Mouse (Mus musculus): ENCODE data around the gene Mpst.

Mpst gene

DNA sequence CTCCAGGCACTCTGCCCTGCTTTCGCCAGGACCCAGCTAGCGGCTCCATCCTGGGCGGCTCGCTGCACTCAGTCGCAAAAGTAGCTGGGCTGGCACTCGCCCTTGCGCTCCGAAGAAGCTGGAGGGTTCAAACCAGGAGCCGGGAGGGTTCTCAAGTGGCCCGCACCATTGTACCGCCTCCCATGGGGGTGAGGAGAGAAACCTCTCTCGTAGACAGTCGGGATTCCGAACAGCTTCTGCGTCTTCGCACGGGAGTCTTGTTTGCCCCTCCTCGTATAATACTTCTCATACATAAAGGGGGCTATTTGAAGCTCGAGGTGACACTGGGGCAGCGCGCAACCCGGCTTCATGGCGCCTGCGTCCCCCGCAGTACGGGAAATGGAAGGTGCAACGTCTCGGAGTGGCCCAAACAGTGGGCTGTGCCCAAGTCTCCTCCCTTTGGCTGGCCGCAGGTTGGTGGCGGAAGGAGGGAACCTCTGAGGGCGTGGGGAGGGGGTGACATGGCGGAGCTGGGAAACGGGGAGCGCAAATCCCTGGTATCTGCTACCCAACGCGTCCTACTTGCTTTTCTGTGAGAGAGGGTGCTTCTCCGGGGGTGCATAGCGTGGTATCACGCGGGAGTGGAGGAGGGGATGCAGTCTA lies at the start of gene Mpst:
Mpst (plus strand) TSS at position 124 of the 642 bp plus-strand sequence.
- DNase-seq (ENCODE audit: low spot score in 2 of 2) = peak; percentile 64 to 91

GRCm38 (mm10) chr15:78365916-78366315 lies 40.3 kb upstream of the Mpst start:
- DNase-seq (ENCODE audit: low spot score in 2 of 2) = no peak

DNA sequence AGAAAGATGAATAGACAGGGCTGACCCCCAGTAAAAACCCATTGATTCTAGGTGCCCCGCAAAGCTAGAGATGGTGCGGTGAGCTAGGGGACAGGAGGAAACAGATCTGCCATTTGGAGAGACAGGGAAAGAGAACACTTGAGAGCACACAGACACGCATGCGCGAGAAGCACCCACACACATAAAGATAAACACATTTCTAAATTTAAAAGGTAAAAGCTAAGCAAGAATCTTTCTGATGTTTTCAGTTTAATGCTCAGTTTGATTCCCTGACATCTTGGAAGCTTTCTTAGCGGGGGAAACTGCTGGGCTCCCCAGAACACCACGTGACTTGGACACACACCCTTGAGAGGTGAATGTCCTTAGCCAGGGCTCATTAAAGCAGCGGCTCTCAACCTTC lies 39.3 kb upstream of the Mpst start:
- peak in 1 of 2 experiments; percentile 47 for DNase-seq (ENCODE audit: low spot score in 2 of 2)

GRCm38 (mm10) chr15:78367811-78368210 lies 38.4 kb upstream of the Mpst start:
- no peak for DNase-seq (ENCODE audit: low spot score in 2 of 2)

DNA sequence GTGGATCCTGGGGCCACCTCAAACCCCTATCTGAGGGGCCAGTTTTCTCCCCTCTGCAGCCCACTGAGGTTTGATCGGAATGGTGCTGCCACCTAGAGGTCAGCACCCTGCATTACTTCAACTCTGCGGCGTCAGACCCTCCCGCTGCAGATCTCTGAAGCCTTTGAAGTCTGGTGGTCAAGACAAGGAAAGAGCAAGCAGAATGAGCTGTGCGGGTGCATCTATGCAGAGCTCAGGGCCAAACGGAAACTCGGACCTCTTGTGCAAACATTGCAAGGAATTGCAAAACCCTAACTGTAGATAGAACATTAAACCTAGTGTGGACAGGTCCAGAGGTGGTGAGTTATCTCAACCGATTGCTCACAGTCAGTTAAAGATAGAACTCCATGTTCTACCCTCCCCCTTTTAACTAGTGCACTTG lies 37.3 kb upstream of the Mpst start:
- DNase-seq (ENCODE audit: low spot score in 2 of 2) = no peak

GRCm38 (mm10) chr15:78369641-78370040 lies 36.6 kb upstream of the Mpst start:
- peak in 1 of 2 experiments; percentile 47 for DNase-seq (ENCODE audit: low spot score in 2 of 2)

- no peak for DNase-seq (ENCODE audit: low spot score in 2 of 2)
These were observed 33.4 kb upstream of the Mpst start for GRCm38 (mm10) chr15:78372796-78373195.

GRCm38 (mm10) chr15:78374204-78374603 lies 32.0 kb upstream of the Mpst start:
- DNase-seq (ENCODE audit: low spot score in 2 of 2) = no peak

- no peak for DNase-seq (ENCODE audit: low spot score in 2 of 2)
These were observed 28.4 kb upstream of the Mpst start for GRCm38 (mm10) chr15:78377859-78378258.

GRCm38 (mm10) chr15:78378556-78378955 lies 27.7 kb upstream of the Mpst start:
- no peak for DNase-seq (ENCODE audit: low spot score in 2 of 2)

GRCm38 (mm10) chr15:78380208-78380607 lies 26.0 kb upstream of the Mpst start:
- DNase-seq (ENCODE audit: low spot score in 2 of 2) = no peak

- DNase-seq (ENCODE audit: low spot score in 2 of 2) = no peak
These were observed 25.5 kb upstream of the Mpst start for GRCm38 (mm10) chr15:78380741-78381140.

DNA sequence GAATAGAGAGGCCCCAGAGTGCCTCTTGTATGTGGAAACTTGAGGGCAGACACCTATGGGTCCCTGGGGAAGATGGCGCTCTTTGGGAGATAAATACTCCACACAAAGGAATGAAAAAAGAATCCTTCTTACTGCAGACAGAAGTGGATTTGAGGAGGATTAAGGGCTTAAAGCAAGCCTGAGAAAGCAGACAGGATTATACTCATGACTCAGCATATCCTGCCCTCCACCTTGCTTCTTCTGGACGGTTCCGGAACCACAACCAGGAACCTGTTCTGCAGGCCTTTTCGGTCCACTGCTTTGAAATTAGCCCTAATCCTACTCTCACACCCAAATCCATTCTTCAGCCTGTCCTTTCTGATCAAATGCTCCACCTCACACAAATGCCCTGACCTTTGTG lies 24.1 kb upstream of the Mpst start:
- no peak for DNase-seq (ENCODE audit: low spot score in 2 of 2)

DNA sequence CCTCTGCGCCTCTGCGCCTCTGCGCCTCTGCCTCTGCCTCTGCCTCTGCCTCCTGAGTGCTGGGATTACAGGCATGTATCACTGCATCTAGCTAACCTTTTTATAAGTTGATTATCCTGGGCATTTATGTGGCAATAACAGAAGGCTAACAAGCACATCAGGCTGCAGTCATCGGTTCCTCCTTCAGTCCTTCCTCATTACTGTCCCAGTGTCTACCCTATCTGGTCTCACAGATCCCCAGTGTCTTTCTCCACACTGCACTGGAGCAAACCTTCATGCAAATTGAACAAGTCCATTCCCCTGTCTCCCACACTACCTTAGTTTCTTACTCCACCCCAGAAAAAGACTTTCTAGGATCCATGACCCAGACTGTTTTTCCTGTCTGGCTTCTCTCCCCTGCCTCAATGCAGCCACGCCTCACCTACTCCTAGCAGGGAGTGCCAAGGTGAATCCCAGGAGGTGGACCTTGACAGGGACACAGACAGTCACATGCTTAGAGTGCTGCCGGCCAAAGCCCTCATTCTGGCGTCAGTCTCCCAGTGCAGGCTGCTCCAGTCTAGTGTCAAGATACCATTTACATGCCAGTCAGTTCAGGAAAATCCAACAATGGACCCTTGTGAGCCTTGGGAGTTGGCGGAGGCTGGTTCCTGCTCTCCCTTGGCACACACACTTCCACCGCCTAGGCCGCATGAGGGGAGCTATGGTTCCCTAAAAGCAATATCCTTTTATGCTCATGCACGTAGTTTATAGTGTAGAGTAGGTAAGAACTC lies 22.6 kb upstream of the Mpst start:
- DNase-seq (ENCODE audit: low spot score in 2 of 2) = peak in 1 of 2 experiments; percentile 72

- DNase-seq (ENCODE audit: low spot score in 2 of 2) = no peak
These were observed 21.7 kb upstream of the Mpst start for GRCm38 (mm10) chr15:78384220-78385116.

- DNase-seq (ENCODE audit: low spot score in 2 of 2) = no peak
These were observed 20.7 kb upstream of the Mpst start for GRCm38 (mm10) chr15:78385564-78385963.

DNA sequence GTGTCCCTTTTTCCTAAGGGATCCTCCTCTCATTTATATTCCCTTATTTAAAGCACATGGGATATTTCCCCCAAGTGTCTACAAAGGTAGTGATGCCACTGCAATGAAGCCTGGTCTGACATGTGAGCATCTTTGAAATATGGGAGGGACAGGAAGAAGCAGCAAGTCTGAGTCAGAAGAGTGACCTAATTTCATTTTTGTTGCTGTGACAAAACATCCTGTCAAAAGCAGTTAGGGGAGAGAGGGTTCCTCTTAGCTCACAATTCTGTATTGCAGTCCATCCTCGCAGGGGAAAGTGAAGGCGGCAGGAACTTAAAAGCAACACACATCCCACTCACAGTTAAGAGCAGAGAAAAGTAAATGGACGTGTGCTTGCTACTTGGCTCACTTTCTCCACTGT lies 15.4 kb upstream of the Mpst start:
- DNase-seq (ENCODE audit: low spot score in 2 of 2) = no peak

- DNase-seq (ENCODE audit: low spot score in 2 of 2) = no peak
These were observed 10.7 kb upstream of the Mpst start, which contains the start of gene Tex33 for GRCm38 (mm10) chr15:78395478-78395962. Gene Tex33, minus strand, starts transcription at chr15:78395912.

GRCm38 (mm10) chr15:78401345-78401744 lies 4.9 kb upstream of the Mpst start:
- no peak for DNase-seq (ENCODE audit: low spot score in 2 of 2)

DNA sequence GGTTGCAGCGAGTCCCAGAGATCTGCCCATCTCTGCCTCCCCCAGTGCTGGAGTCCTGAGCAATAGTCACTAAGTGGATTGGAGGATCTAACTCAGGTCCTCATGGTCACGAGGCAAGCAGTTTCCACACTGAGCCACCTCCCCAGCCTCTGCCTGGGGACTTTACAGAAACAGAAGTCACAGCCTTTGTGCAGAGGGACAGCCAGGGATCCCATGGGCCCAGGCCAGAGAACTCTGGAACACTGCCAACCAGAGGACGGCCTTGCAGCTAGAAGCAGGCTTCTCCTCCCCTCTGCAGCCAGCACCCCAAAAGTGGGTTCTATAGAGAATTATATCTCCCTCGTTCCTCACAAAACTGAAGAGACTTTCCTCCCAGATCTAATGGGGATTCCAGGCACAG lies 4.3 kb upstream of the Mpst start:
- peak in 1 of 2 experiments; percentile 61 for DNase-seq (ENCODE audit: low spot score in 2 of 2)

- DNase-seq (ENCODE audit: low spot score in 2 of 2) = no peak
These were observed 3.8 kb upstream of the Mpst start for GRCm38 (mm10) chr15:78402423-78402822.

DNA sequence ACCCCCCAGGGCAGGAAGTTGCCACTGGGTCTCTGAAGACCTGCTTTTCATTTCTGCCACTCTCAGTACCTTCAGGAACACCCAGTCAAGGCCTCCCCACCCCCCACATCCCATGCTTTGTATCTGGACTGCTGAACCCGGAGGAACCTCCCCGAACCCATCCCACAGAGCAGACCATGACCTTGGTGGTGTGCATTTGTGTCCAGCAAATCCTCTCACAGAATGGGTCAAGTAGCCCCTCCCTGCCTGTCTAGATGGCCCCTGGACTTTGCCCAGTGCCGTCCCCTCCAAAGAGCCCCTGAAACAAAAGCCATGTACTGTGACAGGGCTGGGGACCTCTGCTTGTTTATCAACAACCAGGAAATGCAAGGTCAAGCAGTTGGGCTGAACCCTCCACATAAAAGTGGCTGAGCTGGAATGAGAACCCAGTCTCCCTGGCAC lies 2.9 kb upstream of the Mpst start:
- no peak for DNase-seq (ENCODE audit: low spot score in 2 of 2)

Measured in left cerebral cortex, adult 9 months (tissue).